Mouse (Mus musculus): Measurements from ENCODE around the gene Clta. TPM values are rescaled to one million over a fixed set of nuclear protein-coding genes. Genes with fewer than 3 reads are reported as not detected.

Clta gene
- polyA plus RNA-seq, 1 experiment, result 156 TPM

GRCm38 (mm10) chr4:43980236-43980635 is 24.0 kb upstream of the Clta start:
- DNase-seq (ENCODE audit: low read depth), result no peak

DNA sequence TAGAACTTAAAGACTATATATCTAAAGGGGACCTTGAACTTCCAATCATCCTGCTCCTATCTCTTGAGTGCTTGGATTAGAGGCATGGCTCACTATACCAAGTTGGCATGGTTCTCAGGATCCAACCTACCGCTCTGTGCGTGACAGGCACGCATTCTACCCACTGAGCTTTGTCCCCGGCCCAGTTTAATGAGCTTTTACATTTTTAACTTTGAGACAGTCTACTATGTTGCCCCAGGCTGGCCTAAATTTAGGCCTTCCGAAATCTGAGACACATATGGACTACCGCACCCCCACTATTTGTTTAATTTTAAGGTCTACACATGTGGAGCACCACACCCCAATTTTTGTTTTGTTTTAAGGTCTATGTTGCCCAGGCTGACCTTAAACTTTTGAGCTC is 23.4 kb upstream of the Clta start:
- no peak for DNase-seq (ENCODE audit: low read depth)

GRCm38 (mm10) chr4:43981251-43981650 is 23.0 kb upstream of the Clta start:
- no peak for DNase-seq (ENCODE audit: low read depth)

- no peak for DNase-seq (ENCODE audit: low read depth)
Observed at GRCm38 (mm10) chr4:43982053-43982732, 22.1 kb upstream of the Clta start.

- no peak for DNase-seq (ENCODE audit: low read depth)
Observed at GRCm38 (mm10) chr4:43983181-43983580, 21.1 kb upstream of the Clta start, which contains the start of gene Ccin. Gene Ccin, plus strand, starts transcription at chr4:43983483.

GRCm38 (mm10) chr4:43983756-43984155 is 20.5 kb upstream of the Clta start:
- DNase-seq (ENCODE audit: low read depth), result no peak

- no peak for DNase-seq (ENCODE audit: low read depth)
Observed at GRCm38 (mm10) chr4:43984326-43984725, 19.9 kb upstream of the Clta start.

DNA sequence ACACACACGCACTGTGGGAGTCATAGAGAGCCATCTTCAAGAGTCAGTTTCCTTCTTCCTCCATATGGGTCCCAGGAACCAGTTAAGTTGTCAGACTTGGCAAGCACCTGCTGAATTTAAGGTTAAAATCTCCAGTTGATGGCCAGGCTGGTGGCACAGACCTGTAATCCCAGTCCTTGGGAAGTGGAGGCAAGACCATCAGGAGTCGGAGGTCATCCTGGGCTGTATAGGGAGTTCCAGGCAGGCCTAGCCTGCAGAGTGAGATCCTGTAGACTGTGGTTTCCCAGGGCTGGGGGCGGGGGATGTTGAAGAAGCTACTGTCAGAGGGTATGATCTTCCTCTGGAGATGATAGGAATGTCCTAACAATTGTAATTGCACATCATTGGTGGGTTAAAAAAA is 15.3 kb upstream of the Clta start:
- DNase-seq (ENCODE audit: low read depth), result no peak

GRCm38 (mm10) chr4:43993072-43993471 is 11.2 kb upstream of the Clta start:
- DNase-seq (ENCODE audit: low read depth), result no peak

DNA sequence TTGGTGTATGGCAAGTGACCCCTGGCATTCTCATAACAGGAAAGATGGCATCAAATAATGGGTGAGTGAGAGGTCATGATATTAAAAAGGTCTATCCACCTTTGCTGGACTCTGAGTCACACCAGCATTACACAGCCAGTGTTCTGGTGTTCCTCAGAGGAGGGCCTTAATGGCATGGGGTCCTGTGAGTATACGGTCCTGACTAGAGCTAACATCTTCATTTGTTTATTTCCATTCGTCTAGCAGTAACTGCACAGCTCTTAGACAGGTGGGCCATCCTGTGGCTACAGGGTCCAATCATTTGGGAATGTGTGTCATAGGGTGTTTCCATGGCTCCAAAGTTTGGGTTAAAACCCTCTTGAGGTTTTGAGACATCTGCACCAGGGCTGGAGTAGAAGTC is 9.9 kb upstream of the Clta start:
- DNase-seq (ENCODE audit: low read depth), result no peak

- DNase-seq (ENCODE audit: low read depth), result no peak
Observed at GRCm38 (mm10) chr4:44003622-44004021, 630 bp upstream of the Clta start.

DNA sequence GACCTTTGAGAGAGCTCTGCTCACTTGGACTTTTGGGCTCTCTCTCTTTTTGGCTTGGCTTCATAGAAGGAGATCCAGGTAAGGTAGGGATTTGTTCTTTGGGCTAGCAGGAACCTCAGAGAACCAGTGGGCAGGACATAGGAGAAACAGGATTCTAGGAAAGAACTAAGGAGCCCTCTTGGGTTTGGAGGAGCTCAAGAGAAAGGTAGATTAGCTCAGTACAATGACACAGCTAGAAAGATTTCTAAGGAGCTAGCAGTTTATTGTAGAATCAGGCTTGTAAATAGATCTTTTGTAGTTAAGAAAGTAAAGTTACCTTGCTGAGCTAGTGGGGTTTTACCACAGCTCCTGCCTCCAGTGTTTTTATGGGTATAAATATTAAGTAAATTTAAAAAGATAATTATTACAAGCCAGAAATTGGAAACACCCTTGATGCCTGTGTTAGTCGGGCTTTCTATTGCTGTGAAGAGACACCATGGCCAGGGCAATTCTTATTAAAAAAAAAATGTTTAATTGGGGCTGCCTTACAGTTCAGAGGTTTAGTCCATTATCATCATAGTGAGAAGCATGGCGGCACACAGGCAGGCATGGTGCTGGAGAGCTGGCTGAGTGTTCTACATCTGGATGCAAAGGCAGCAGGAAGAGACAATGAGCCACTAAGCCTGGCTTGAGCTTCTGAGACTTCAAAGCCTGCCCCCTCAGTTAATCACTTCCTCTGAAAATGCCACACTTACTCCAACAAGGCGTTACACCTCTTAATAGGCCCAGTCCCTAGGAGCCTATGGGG is 564 bp downstream of the Clta start:
- DNase-seq (ENCODE audit: low read depth), result no peak

DNA sequence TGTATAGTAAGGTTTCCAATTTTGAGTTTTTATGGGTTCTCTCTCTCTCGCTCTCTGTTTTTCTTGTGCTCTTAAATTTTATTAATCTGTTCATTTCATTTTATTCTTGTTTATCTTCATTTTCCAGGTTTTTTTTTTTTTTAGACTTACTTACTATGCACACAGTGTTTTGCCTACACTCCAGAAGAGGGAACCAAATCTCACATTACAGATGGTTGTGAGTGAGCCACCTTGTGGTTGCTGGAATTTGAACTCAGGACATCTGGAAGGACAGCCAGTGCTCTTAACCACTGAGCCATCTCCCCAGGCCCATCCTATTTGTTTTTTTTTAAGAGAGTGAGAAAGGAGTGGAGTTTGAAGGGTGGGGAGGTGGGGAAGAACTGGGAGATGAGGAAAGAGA is 5.9 kb downstream of the Clta start:
- no peak for DNase-seq (ENCODE audit: low read depth)

GRCm38 (mm10) chr4:44010893-44011292 is 6.6 kb downstream of the Clta start:
- no peak for DNase-seq (ENCODE audit: low read depth)

DNA sequence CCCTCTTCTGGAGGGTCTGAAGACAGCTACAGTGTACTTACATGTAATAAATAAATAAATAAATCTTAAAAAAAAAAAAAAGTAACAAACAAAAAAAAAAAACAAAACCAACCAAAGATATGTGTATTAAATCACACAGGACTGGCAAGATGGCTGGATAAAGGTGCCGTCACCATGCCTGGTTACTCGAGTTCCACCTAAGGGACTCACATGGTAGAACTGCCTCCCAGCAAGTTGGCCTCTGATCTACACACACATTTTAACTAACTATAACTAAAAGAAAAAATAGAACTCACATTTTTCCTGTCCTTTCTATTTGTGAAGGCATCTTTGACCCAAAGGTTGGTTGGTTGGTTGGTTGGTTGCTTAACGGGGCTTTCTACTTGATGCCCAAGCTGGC is 7.5 kb downstream of the Clta start:
- no peak for DNase-seq (ENCODE audit: low read depth)

- DNase-seq (ENCODE audit: low read depth), result no peak
Observed at GRCm38 (mm10) chr4:44012376-44013367, 8.4 kb downstream of the Clta start.

DNA sequence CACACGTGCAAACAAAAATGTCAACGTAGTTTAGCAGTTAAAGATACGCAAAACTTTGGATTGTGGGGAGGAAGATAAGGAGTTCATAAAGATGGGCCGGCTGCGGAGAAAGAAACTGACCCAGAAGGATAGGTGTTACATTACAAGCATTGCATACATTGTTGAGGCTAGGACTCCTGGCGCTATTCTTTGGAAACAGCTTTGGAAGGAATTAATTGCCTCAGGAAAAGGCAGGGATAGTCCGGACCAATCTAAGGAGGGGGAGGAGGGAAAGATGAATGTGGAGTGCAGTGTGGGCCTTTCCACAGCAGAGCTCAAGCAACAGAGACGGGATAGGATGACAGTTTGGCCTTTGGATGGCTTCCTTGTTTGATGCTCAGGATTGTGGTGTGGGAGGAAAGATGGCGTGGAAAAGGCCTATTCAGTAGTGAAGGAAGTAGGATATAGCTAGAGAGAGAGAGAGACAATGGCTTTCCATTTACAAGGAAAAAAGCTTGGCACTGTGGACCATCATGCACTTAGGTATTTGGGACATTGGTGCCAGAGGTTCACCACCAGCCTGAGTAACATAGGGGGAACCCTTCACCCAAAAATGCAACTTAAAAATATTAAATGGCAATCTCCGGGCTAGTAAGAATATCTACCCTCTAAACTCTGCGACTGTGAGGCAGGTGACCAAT is 9.3 kb downstream of the Clta start:
- DNase-seq (ENCODE audit: low read depth), result no peak

DNA sequence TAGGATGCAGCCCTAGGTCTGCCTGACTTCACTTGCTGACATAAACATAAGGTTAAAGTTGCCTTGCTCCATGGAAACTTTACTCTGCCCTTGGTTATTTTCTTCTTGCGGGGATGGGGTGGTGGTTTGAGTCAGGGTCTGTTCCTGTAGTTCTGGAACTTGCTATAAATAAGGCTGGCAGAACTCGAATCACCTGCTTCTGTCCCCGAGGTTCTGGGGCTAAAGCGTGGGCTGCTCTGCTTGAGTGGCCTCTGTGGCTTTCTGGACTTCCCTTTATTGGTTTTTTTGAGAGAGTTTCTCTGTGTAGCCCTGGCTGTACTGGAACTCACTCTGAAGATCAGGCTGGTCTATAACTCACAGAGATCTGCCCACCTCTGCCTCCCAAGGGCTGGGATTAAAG is 11.8 kb downstream of the Clta start:
- no peak for DNase-seq (ENCODE audit: low read depth)

GRCm38 (mm10) chr4:44016791-44017190 is 12.5 kb downstream of the Clta start:
- DNase-seq (ENCODE audit: low read depth), result no peak

- no peak for DNase-seq (ENCODE audit: low read depth)
Observed at GRCm38 (mm10) chr4:44022323-44022722, 18.1 kb downstream of the Clta start.

DNA sequence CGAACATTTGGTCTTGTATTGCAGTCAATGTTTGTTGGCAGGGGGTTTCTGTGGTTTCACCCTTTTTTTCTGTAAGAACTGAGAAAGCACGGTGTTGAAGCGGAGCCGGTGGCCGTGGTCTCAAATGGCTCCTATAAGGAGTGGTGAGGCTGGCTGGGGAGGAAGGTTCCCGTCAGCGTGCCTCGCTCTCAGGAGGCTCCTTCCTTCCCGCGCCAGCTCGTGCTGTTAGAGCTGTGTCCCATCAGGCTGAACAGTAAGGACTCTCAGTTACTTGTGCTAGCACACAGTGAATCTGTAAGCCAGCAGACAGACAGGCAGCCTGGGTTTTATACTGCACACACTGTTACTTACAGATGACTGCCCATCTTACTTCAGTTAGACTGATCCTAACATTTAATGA is 18.5 kb downstream of the Clta start:
- DNase-seq (ENCODE audit: low read depth), result no peak

GRCm38 (mm10) chr4:44023681-44024080 is 19.4 kb downstream of the Clta start:
- DNase-seq (ENCODE audit: low read depth), result no peak

Data from gonadal fat pad, adult 2 months (tissue).